11 mouse cellular contexts compared by ENCODE assay signal in the genomic region with DNA sequence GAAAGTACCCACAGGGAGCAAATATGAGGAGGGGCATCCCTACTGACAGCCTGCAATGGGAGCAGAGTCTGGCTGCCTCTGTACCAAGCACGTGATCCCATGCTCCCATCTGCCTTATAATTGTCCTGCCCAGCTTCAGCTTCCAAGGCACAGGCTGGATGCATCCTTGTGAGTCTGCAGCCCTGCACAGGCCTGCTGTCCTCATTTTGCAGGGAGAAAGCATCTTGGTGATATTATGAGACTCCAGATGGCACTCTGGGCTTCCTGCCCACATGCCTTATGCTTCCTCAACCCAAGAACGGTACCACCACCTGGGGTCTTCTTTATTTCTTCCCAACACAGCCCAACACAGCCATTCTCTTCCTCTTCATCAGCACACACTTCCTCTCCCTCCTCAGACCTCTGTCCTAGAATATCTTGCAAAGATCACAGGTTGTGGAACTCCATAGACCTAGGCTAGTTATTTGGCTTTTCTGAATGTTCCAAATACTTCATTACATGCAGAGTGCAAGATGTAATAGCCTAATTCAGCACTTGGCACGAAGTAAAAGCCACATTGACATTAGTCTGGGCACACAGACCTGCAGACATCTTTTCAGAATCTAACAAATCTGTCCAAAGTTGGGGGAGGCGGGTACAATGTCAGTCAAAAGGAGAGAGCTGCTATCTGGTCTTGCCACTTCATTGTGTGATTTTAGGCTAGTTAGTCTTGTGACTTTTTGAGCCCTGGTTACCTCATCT.
DNase-seq lines count a peak whose midpoint lies in the region; ATAC-seq lines count a peak whose summit lies in the region.
"Had no signal": no experiment of that assay in that cellular context is flagged by ENCODE, and none has a peak within 500 bp of the region (broad histone marks: within the 10 kb centered on the region; RNA-seq: fewer than 3 reads in every experiment).

No protein-coding gene starts in this region.

- no peaks in the 10 kb centered on the region for H3K9me3 ChIP-seq in hindbrain, embryonic 13.5 days
- no peaks in the 10 kb centered on the region for H3K9me3 ChIP-seq in hindbrain, embryonic 10.5 days
- 0 out of 2 replicates have a peak, but pooled peaks cover 2% of the 10 kb centered on the region for H3K9me3 ChIP-seq in forebrain, embryonic 16.5 days (ENCODE audit: control insufficient read depth, low read length)
- H3K9me3 ChIP-seq in heart, embryonic 12.5 days (replicated peaks): no peaks in the 10 kb centered on the region

- H3K4me2 ChIP-seq in hindbrain, embryonic 13.5 days: no peak overlapping the region
- H3K4me2 ChIP-seq in forebrain, embryonic 16.5 days (ENCODE audit: low read length): 0 out of 2 replicates have a peak overlapping the region, but pooled peaks have one; percentile 12
- no peak overlapping the region for H3K4me2 ChIP-seq in heart, embryonic 12.5 days

- intact Hi-C loops in heart, postnatal 10 days (cut with DNase I): no loop called here

- no peak overlapping the region for H3K9ac ChIP-seq in hindbrain, embryonic 13.5 days
- H3K9ac ChIP-seq in forebrain, embryonic 16.5 days (replicated peaks; ENCODE audit: low read depth, low read length): no peak overlapping the region
- H3K9ac ChIP-seq in heart, embryonic 12.5 days: no peak overlapping the region

- H3K4me1 ChIP-seq in hindbrain, embryonic 13.5 days (replicated peaks): no peaks in the 10 kb centered on the region
- no peaks in the 10 kb centered on the region for H3K4me1 ChIP-seq in hindbrain, embryonic 10.5 days (replicated peaks)
- peaks cover 7% of the 10 kb centered on the region for H3K4me1 ChIP-seq in forebrain, embryonic 16.5 days (replicated peaks; ENCODE audit: control insufficient read depth, insufficient read depth, low read length)
- no peaks in the 10 kb centered on the region for H3K4me1 ChIP-seq in heart, embryonic 12.5 days (replicated peaks)

- ATAC-seq in hindbrain, embryonic 13.5 days (ENCODE audit: low FRiP score): peak; percentile 84
- peak; percentile 99 for ATAC-seq in forebrain, embryonic 16.5 days
- ATAC-seq in heart, embryonic 12.5 days (ENCODE audit: insufficient number of reproducible peaks, low FRiP score): no peak

- no peak overlapping the region for H3K4me3 ChIP-seq in hindbrain, embryonic 13.5 days
- H3K4me3 ChIP-seq in hindbrain, embryonic 10.5 days: no peak overlapping the region
- H3K4me3 ChIP-seq in forebrain, embryonic 16.5 days (replicated peaks; ENCODE audit: low read length): no peak overlapping the region
- no peak overlapping the region for H3K4me3 ChIP-seq in heart, embryonic 12.5 days
- H3K4me3 ChIP-seq: erythroblast, embryonic 14.5 days had no signal

- no peak for DNase-seq in hindbrain, embryonic 10.5 days (ENCODE audit: low spot score)
- peak; percentile 84 to 87 for DNase-seq in layer of hippocampus, postnatal 36 days
- DNase-seq in right cerebral cortex, postnatal 25 days: peak; percentile 86
- no peak for DNase-seq in heart, adult 18-20 months
- no peak for DNase-seq in heart, postnatal 10 days
- DNase-seq: kidney, adult 9 months had no signal

- no peaks in the 10 kb centered on the region for H3K27me3 ChIP-seq in hindbrain, embryonic 13.5 days
- no peaks in the 10 kb centered on the region for H3K27me3 ChIP-seq in hindbrain, embryonic 10.5 days (ENCODE audit: insufficient read depth, poor library complexity, severe bottlenecking)
- no peaks in the 10 kb centered on the region for H3K27me3 ChIP-seq in forebrain, embryonic 16.5 days (replicated peaks; ENCODE audit: control insufficient read depth, insufficient read depth, low read length)
- H3K27me3 ChIP-seq in heart, embryonic 12.5 days (replicated peaks): no peaks in the 10 kb centered on the region

- no peaks in the 10 kb centered on the region for H3K36me3 ChIP-seq in hindbrain, embryonic 13.5 days
- no peaks in the 10 kb centered on the region for H3K36me3 ChIP-seq in hindbrain, embryonic 10.5 days
- H3K36me3 ChIP-seq in forebrain, embryonic 16.5 days (ENCODE audit: control insufficient read depth, insufficient read depth): no peaks in the 10 kb centered on the region
- no peaks in the 10 kb centered on the region for H3K36me3 ChIP-seq in heart, embryonic 12.5 days

- H3K27ac ChIP-seq in hindbrain, embryonic 13.5 days: peak overlapping the region; percentile 49
- no peak overlapping the region for H3K27ac ChIP-seq in hindbrain, embryonic 10.5 days
- peak overlapping the region; percentile 89 for H3K27ac ChIP-seq in forebrain, embryonic 16.5 days (ENCODE audit: low read length)
- no peak overlapping the region for H3K27ac ChIP-seq in heart, embryonic 12.5 days (ENCODE audit: poor library complexity, severe bottlenecking)
- H3K27ac ChIP-seq: macrophage had no signal

- WGBS in hindbrain, embryonic 13.5 days: 55% methylated on average over 4 of the region's 4 CpGs
- 76% methylated on average over 4 of the region's 4 CpGs for WGBS in hindbrain, embryonic 10.5 days
- 38% methylated on average over 4 of the region's 4 CpGs for WGBS in forebrain, embryonic 16.5 days
- WGBS in heart, embryonic 12.5 days: 70% methylated on average over 4 of the region's 4 CpGs

Comparison
In these comparisons a context has a peak if more than half of its experiments do, and no peak if none do; other contexts are left out.
1. H3K27ac ChIP-seq: peak in hindbrain, embryonic 13.5 days (single experiment) and forebrain, embryonic 16.5 days (single experiment); none in hindbrain, embryonic 10.5 days (single experiment) and heart, embryonic 12.5 days (single experiment).
2. DNase-seq: peak in layer of hippocampus, postnatal 36 days (2 of 2) and right cerebral cortex, postnatal 25 days (single experiment); none in hindbrain, embryonic 10.5 days (single experiment), heart, adult 18-20 months (0 of 2) and heart, postnatal 10 days (0 of 2).